Mouse (Mus musculus): ENCODE data around the gene Scn1b.
A peak's percentile ranks its signal among the peaks of the same experiment; 100 is the strongest.

Gene Scn1b

GRCm38 (mm10) chr7:31084140-31084539 is 42.7 kb downstream of the Scn1b start:
- DNase-seq, result no peak

DNA sequence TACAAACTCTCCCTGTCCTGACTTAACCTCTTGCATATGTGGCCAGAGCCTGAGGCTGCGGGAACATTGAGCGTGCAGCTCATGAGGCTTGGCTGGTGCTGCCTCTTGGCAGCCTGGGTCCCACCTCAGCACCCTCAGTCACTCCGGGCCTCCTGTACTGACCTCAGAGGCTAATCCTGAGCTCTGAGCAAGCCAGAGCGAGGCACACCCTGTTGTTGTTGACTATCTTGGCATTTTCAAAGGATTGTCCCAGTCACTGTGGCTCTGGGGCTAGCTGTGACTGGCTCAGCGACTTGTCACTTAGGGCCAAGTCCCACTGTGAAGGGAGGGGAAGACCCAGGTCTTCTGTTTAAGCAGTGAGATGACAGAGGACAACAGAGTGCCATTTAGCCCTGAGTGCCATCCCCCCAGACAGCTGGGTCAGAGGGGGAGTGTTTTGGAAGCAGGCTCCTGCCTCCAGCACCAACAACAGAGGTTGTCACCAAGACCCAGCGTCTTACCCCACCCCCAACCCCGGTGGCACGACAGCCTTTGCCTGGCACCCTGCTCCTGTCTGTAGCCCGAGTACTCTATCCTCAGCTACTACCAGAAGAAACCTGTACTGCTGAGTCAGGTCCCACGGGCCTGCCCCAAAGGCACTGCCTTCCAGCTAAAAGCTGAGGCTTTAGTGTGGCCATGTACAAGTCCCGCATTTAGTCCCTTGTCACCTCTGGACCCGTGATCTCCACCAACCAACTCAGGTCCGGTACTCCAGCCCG is 43.8 kb downstream of the Scn1b start:
- peak; percentile 30 to 63 for DNase-seq

- no peak for DNase-seq
Measured at GRCm38 (mm10) chr7:31082106-31082505, 44.7 kb downstream of the Scn1b start.

DNA sequence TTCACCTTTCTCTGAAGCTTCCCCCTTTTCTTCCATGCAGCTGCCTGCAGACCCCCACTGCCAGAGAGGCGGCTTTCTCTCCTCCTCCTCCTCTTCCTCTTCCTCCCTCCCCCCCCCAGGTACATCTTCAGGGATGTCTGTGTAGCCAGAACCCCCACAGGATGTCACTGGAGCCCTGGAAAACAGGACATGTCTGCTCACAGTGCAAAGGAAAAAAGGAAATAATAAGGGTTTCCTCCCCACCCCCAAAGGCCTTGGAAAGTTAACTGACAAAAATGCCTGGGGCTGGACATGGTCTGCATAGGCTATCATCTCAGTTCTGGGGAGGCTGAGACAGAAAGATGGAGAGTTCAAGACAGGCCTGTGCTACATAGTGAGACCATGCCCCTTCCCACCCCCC is 45.7 kb downstream of the Scn1b start:
- no peak for DNase-seq

- no peak for DNase-seq
Measured at GRCm38 (mm10) chr7:31080611-31081010, 46.2 kb downstream of the Scn1b start.

GRCm38 (mm10) chr7:31079670-31080069 is 47.1 kb downstream of the Scn1b start:
- no peak for DNase-seq

DNA sequence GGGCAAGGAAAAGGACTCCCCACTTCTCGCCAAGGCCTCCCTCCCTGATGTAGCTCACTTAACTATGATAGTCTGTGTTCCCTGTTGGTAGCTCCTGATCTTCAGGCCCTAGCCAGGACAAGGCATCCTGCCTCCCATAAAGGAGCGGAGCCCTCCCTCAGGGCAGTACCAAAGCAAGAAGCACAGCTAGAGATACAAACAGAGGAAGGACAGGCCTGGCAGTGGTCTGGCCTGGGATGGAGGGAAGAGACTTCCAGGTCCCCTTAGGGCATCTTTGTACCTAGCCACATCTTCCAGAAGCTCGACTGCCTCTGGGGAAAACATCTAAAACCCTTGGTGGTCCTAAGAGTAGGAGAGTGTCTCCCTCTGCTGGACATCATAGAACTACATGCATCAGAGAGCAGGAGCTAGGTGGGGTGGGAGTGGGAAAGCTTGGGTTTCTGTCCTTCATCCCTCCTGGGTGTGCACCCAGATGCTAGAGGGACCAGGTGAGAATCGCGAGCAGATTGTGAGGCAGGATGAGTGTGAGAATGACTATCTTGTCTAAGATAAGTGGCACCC is 48.8 kb downstream of the Scn1b start:
- no peak for DNase-seq

GRCm38 (mm10) chr7:31077470-31077869 is 49.3 kb downstream of the Scn1b start:
- DNase-seq, result no peak

DNA sequence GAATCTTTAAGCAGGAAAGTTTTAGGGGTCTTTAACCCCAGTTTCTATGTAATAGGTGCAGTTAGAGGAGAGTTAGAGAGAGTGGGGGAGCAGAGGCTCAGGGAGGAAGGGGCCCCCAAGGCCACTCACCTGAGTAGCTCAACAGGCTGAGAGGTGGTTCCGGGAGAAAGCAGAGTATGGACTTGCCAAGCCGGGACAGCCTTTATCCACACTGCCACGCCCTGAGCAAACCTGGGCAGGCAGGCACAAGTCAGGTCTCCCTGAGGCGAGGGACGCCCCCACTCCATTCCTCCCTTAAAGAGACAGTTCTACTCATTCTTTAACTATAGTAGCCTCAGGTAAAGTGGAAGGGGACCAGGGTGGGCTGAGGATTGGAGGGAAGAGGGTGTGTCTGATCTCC is 50.3 kb downstream of the Scn1b start, which contains the start of gene Fxyd3:
Fxyd3 (minus strand) TSS at position 213 of the 400 bp plus-strand sequence.
- DNase-seq, result peak in 1 of 2 experiments; percentile 60

DNA sequence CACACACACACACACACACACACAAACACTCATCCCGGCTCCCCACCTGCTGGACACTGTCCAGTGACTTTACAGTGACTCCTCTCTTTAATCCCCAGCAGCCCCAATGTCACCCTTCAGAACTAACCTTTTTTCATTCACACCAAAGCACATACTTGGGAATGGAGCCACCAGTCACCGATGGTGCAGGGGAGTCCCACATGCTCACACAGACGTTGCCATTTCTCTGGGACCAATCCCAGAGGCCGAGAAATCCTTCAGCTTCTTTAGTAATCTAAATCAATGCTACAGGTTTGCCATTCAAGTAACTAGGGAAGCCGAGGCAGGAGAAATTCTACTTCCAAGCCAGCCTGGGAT is 52.1 kb downstream of the Scn1b start:
- DNase-seq, result no peak

DNA sequence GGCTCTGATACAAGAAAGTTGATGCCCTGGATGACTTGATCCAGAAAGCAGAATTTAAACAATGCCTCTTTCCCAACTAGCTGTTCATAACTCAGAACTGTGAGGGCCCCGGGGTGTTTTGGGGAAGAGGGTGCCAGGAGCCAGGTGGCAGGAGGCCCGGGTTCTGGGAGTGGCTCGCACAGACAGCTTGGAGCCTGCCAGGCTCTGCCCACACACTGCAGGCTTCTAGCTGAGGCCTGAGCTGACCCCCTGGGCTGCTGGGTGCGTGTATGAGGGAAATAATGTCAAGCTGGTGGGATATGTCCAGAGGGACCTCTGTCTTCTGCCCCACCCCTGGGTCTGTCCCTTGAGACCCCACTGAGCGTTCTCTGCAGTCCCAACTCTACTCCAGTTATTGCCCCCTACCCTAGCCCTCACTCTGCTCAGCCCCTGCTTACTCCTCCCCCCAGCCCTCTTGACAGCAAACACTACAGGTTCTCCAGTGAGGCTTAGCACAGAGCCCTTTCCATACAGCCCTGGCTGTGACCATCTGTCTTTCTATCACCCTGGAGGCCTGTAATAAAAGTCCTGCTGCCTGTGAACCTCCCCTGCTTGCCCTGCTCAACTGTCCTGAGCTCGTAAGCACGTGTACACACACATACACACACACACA is 52.6 kb downstream of the Scn1b start:
- DNase-seq, result peak in 1 of 2 experiments; percentile 27

DNA sequence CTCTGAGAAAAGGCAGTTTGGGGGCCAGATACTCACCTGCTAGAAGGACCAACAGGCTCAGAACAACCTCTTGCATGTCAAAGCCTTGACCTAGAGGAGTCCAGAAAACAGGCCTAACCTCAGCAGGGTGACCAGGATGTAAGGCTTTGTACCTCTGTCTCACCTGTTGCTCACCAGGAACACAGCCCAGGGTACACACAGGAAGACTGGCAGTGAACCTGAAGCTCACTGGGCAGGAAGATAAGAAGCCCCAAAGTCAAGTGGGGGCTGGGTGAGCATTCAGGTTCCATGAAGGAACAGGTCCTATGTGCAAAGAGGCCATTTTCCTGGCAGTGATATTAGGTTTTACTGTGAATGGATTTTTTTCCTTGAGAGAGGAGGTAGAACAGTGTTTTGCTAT is 53.3 kb downstream of the Scn1b start:
- DNase-seq, result no peak

GRCm38 (mm10) chr7:31072326-31072725 is 54.5 kb downstream of the Scn1b start:
- no peak for DNase-seq

- no peak for DNase-seq
Measured at GRCm38 (mm10) chr7:31070324-31070723, 56.5 kb downstream of the Scn1b start.

DNA sequence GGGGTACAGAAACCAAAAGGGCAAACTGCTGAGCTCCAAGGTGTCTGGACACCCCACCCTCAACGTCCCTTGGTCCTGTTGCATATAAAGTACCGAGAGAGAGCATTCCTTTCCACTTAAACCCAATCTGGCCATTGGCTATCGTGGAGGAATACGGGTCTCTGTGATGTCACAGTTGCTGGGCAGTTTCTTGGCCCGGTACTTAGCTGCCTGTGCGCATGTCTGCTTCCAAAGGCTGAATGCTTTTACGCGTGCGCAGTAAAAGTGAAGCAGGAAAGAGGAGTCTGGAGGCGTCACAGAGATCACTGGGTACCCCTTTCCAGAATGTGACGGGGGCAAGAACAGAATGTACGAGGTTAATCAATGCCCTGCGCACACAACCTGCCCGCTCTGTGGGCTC is 57.3 kb downstream of the Scn1b start:
- no peak for DNase-seq

DNA sequence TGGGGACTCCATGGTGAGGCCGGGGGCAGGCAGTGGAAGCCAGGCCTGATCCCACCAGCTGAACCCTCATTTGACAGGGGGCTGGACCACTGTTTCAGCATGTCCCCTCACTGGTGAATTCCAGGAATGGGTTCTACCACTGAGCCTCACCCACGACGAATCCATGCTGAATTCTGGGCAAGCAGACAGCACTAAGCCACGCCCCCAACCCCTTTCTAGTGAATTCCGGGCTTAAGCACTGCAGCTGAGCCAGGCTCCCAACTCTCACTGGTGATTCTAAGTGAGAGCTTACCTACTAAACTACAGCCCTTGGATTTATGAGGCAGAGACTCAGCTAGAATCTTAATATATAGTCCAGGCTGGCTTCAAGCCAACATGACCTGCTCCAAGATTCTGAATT is 59.0 kb downstream of the Scn1b start:
- no peak for DNase-seq

Measured in lung, adult 18-20 months (tissue).